Mouse (Mus musculus): ENCODE data around the gene Spint5.

GRCm38 (mm10) chr2:164737377-164738090 lies 22.4 kb downstream of the Spint5 start:
- TF ChIP-seq CTCF (IDR thresholded peaks at IDR 0.05; ENCODE audit: low read depth) = no peak
- TF ChIP-seq EP300 (IDR thresholded peaks at IDR 0.05; ENCODE audit: low read depth) = no peak
